Mouse (Mus musculus): ENCODE data around the gene Tmem119. TPM values are rescaled to one million over a fixed set of nuclear protein-coding genes. Genes with fewer than 3 reads are reported as not detected.
"Not testable (repeated sequence)": the region's sequence is repeated elsewhere in the genome, so short reads cannot be mapped to it uniquely, and the experiment has no call there.

Gene Tmem119
- polyA plus RNA-seq, 1 experiment = 13.5 TPM

DNA sequence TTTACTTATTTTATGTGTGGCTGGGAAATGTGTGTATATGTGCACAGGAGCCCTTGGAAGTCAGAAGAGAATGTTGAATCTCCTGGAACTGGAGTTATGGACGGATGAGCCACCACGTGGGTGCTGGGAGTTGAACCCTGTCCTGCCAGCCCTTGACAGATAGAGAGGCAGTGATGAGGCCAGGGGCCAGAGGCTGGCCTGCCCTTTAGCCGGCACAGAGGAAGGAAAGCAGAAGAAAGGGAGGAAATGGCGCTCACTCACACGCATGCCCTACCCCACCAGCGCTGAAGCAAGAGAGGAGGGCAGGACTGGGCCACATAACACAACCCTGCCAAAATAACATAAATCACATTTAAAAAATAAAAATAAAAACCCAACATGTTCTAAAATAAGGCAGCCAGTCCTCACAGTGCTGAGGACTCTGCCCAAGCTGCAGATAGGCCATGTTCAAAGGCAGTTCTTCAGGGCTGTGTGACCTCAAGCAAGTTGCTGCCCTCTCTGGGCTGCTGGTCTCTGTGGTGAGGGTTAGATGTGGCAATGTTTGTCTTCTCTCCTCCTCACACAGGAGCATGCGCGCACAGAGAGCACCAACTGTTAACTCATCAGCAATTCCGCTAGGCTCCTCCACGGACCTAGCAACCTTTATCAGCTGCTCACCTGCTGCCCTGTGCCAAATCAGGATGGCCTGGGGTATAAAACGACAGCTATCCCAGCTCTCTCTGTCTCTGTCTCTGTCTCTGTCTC is 9.7 kb downstream of the Tmem119 start:
- no peak overlapping the region for H3K27ac ChIP-seq (ENCODE audit: insufficient read depth, low read depth, low read length)
- H3K4me3 ChIP-seq (ENCODE audit: low read depth, low read length) = no peak overlapping the region
- 30% methylated on average over 11 of the region's 11 CpGs for WGBS
- H3K27me3 ChIP-seq (ENCODE audit: control insufficient read depth, insufficient read depth, low read length) = no peaks in the 10 kb centered on the region
- TF ChIP-seq POLR2A (IDR thresholded peaks at IDR 0.05; ENCODE audit: low read depth, low read length) (no peak), CTCF (IDR thresholded peaks at IDR 0.05; ENCODE audit: extremely low read depth, insufficient read length, insufficient replicate concordance, low read depth, low read length) (no peak)
- H3K4me1 ChIP-seq (ENCODE audit: control insufficient read depth, insufficient read depth, insufficient read length, low read length) = peaks cover 9% of the 10 kb centered on the region
- no peaks in the 10 kb centered on the region for H3K36me3 ChIP-seq (ENCODE audit: control insufficient read depth, insufficient read depth, low read length)

DNA sequence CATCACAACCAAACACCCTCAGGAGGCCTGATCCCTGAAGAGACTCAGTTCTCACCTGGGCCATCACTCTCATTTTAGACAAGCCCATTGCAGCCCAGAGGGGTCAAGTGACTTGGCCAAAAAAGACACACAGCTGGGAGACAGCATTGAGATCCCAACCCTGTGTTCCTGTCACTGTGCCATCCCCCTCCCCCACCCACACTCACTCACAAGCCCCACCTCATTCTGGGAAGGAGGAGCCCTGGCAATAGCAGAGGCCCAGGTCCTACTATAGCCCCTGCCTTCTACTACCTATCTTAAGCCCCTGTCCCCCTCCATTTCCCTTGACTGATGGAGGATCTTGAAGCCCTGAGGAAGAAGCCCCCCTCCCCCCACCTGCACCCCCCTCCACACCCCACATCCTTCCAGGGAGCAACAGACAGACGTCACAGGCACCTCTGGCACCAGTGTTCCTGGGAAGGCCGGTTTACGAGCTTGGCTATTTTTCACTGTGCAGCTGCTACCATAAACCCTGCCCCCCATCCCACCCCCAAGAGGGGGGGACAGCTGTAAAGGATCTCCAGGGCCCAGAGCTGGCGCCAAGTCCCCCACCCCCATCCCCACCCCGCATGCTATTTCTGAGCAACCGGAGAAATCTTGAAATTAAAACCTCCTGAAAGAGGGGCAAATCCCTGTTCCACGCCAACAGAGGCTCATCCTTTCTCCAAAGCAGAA is 11.1 kb downstream of the Tmem119 start:
- Histone ChIP-seq H3K4me3 (ENCODE audit: low read depth, low read length) (no peak overlapping the region), H3K27ac (ENCODE audit: insufficient read depth, low read depth, low read length) (no peak overlapping the region), H3K4me1 (ENCODE audit: control insufficient read depth, insufficient read depth, insufficient read length, low read length) (peaks cover 9% of the 10 kb centered on the region), H3K27me3 (ENCODE audit: control insufficient read depth, insufficient read depth, low read length) (no peaks in the 10 kb centered on the region), H3K36me3 (ENCODE audit: control insufficient read depth, insufficient read depth, low read length) (no peaks in the 10 kb centered on the region)
- 41% methylated on average over 7 of the region's 7 CpGs for WGBS
- TF ChIP-seq CTCF (IDR thresholded peaks at IDR 0.05; ENCODE audit: extremely low read depth, insufficient read length, insufficient replicate concordance, low read depth, low read length) (no peak), POLR2A (IDR thresholded peaks at IDR 0.05; ENCODE audit: low read depth, low read length) (no peak)

DNA sequence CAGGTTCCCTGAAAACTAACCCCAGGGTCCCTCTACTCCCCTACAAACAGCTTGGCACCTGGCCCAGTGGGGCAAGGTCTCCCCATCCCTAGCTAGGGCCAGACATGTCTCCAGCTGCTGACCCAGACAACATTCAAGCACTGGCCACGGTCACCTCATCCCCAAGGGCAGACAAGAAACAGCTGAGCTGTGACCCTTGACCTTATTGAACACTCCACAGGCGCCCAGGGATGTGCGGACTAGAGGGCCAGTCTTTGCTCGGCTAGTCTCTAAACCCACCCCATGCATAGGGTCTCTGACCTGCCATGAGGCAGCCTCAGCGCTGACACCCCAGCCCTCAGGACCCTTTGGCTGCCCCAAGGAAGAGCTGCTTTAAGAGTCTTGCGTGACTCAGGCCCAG is 11.7 kb downstream of the Tmem119 start:
- 61% methylated on average over 6 of the region's 6 CpGs for WGBS
- H3K27ac ChIP-seq (ENCODE audit: insufficient read depth, low read depth, low read length) = no peak overlapping the region

DNA sequence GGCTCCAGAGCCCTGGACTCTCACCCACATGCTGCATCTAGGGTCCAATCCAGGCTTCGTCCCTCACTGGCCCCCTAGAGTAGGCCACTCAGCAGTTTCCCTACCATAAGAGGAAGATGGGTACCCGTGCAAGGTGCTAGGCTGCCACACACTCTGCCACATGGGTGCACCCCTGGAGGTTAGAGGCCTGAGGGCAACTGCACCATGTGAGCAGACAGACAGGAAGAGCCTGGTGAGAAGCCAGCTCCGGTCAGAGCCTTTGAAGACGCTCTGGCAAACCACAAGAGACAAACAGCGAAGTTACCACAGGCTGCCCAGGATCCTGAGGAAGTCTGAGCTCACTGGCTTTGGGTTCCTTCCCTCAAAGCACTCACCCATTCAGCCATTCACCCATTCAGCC is 13.3 kb downstream of the Tmem119 start:
- no peak for TF ChIP-seq POLR2A (IDR thresholded peaks at IDR 0.05; ENCODE audit: low read depth, low read length)
- TF ChIP-seq CTCF (IDR thresholded peaks at IDR 0.05; ENCODE audit: extremely low read depth, insufficient read length, insufficient replicate concordance, low read depth, low read length) = no peak
- Histone ChIP-seq H3K27me3 (ENCODE audit: control insufficient read depth, insufficient read depth, low read length) (0 out of 2 replicates have a peak, but pooled peaks cover 6% of the 10 kb centered on the region), H3K4me3 (ENCODE audit: low read depth, low read length) (no peak overlapping the region), H3K27ac (ENCODE audit: insufficient read depth, low read depth, low read length) (no peak overlapping the region), H3K36me3 (ENCODE audit: control insufficient read depth, insufficient read depth, low read length) (no peaks in the 10 kb centered on the region), H3K4me1 (ENCODE audit: control insufficient read depth, insufficient read depth, insufficient read length, low read length) (peaks cover 9% of the 10 kb centered on the region)
- 67% methylated on average over 5 of the region's 5 CpGs for WGBS

More for the DNA sequence above, 11.7 kb downstream of the Tmem119 start:
- Histone ChIP-seq H3K27me3 (ENCODE audit: control insufficient read depth, insufficient read depth, low read length) (0 out of 2 replicates have a peak, but pooled peaks cover 3% of the 10 kb centered on the region), H3K36me3 (ENCODE audit: control insufficient read depth, insufficient read depth, low read length) (no peaks in the 10 kb centered on the region), H3K4me1 (ENCODE audit: control insufficient read depth, insufficient read depth, insufficient read length, low read length) (peaks cover 9% of the 10 kb centered on the region), H3K4me3 (ENCODE audit: low read depth, low read length) (no peak overlapping the region)
- no peak for TF ChIP-seq CTCF (IDR thresholded peaks at IDR 0.05; ENCODE audit: extremely low read depth, insufficient read length, insufficient replicate concordance, low read depth, low read length)
- TF ChIP-seq POLR2A (IDR thresholded peaks at IDR 0.05; ENCODE audit: low read depth, low read length) = no peak

DNA sequence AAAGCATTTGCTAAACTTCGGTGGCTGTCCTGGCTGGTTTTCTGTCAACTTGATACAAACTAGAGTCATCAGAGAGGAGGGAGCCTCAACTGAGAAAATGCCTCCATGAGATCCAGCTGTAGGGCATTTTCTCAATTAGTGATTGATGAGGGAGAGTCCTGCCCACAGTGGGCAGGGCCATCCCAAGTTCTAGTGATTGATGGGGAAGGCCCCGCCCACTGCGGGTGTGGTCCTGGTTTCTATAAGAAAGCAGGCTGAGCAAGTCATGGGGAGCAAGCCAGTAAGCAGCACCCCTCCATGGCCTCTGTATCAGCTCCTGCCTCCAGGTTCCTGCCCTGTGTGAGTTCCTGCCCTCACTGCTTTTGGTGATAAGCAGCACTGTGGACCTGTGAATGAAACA is 16.2 kb downstream of the Tmem119 start:
- H3K36me3 ChIP-seq (ENCODE audit: control insufficient read depth, insufficient read depth, low read length); H3K4me3 ChIP-seq (ENCODE audit: low read depth, low read length); H3K27me3 ChIP-seq (ENCODE audit: control insufficient read depth, insufficient read depth, low read length); H3K4me1 ChIP-seq (ENCODE audit: control insufficient read depth, insufficient read depth, insufficient read length, low read length): not testable (repeated sequence)
- H3K27ac ChIP-seq (ENCODE audit: insufficient read depth, low read depth, low read length) = peak overlapping the region; percentile 49
- WGBS = 32% methylated on average over 3 of the region's 3 CpGs

DNA sequence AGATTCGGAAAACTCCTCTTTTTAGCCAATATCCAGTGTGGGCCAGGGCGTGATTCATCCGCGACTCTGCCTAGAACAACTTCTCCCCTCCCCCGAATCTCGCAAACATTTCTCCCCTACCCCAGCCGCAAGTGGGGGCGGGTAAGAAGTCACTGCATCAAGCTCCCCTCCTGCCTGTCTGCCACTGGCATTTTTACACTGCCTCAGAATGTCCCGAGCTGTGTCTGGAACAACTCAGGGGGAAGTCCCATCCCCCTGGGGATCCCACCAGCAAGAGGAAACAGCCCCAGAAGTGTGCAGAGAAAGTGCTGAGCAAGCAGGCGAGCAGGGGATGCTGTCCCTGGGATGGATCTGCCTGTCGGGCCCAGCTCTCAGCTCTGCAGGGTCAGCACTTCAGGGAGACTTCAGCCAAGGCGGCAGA is 16.7 kb downstream of the Tmem119 start:
- WGBS = 13% methylated on average over 12 of the region's 12 CpGs
- Histone ChIP-seq H3K4me3 (ENCODE audit: low read depth, low read length) (no peak overlapping the region), H3K4me1 (ENCODE audit: control insufficient read depth, insufficient read depth, insufficient read length, low read length) (no peaks in the 10 kb centered on the region), H3K27ac (ENCODE audit: insufficient read depth, low read depth, low read length) (peak overlapping the region; percentile 49), H3K27me3 (ENCODE audit: control insufficient read depth, insufficient read depth, low read length) (0 out of 2 replicates have a peak, but pooled peaks cover 6% of the 10 kb centered on the region), H3K36me3 (ENCODE audit: control insufficient read depth, insufficient read depth, low read length) (no peaks in the 10 kb centered on the region)
- no peak for TF ChIP-seq POLR2A (IDR thresholded peaks at IDR 0.05; ENCODE audit: low read depth, low read length)
- no peak for TF ChIP-seq CTCF (IDR thresholded peaks at IDR 0.05; ENCODE audit: extremely low read depth, insufficient read length, insufficient replicate concordance, low read depth, low read length)

DNA sequence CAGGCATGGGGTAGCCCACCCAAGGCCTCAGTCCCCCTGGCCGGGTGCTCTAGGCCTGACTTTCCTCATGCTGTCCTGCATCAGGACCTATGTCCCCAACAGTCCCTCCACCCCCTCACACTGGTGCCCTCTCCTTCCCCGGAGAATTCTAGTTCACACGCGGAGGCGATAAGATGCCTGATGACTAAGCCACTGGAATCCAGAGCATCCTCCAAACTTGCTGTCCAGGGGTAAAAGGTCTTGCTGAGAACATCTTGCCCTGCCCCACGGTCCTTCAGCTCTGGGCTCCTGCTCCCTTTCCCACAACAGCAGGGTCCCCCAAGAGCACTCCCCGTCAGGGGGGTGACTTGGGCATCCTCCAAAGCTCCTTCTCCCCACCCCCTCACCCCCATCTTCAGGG is 17.7 kb downstream of the Tmem119 start:
- 78% methylated on average over 7 of the region's 7 CpGs for WGBS
- TF ChIP-seq CTCF (IDR thresholded peaks at IDR 0.05; ENCODE audit: extremely low read depth, insufficient read length, insufficient replicate concordance, low read depth, low read length) (no peak), POLR2A (IDR thresholded peaks at IDR 0.05; ENCODE audit: low read depth, low read length) (no peak)
- Histone ChIP-seq H3K4me3 (ENCODE audit: low read depth, low read length) (no peak overlapping the region), H3K27ac (ENCODE audit: insufficient read depth, low read depth, low read length) (no peak overlapping the region), H3K27me3 (ENCODE audit: control insufficient read depth, insufficient read depth, low read length) (0 out of 2 replicates have a peak, but pooled peaks cover 6% of the 10 kb centered on the region), H3K36me3 (ENCODE audit: control insufficient read depth, insufficient read depth, low read length) (0 out of 2 replicates have a peak, but pooled peaks cover 6% of the 10 kb centered on the region), H3K4me1 (ENCODE audit: control insufficient read depth, insufficient read depth, insufficient read length, low read length) (no peaks in the 10 kb centered on the region)
